Mouse (Mus musculus) right cerebral cortex, postnatal 36 days (tissue): ENCODE measurements around the gene Fbxl20.

Source experiments
- DNase-seq, 2 experiments: peaks; one replicate each; pipeline ENCODE4 v3.0.0; 2022; ENCODE audit warnings: low spot score in 2 of 2, mixed read lengths in 1 of 2

Fbxl20 gene

GRCm38 (mm10) chr11:98049672-98050519 is 100.3 kb downstream of the Fbxl20 start:
- no peak for DNase-seq

- no peak for DNase-seq
These were observed 102.5 kb downstream of the Fbxl20 start for GRCm38 (mm10) chr11:98047745-98048144.

DNA sequence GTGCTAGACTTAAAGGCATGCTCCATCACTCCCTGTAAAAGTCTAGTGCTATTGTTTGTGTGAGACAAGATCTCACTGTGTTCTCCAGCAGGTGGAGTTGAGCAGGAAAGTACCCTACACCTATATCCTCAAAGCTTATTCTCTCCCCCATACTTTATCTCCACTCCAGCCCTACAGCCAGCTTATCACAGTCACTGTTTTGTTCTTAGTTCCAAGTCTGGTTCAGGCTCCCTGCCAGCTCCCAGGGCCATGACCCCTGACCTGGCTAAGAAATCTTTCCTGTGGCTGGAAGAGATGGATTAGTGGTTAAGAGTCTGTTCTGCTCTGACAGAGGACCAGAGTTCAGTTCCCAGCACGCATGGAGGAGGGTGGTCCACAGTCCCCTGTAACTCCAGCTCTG is 103.7 kb downstream of the Fbxl20 start:
- no peak for DNase-seq

DNA sequence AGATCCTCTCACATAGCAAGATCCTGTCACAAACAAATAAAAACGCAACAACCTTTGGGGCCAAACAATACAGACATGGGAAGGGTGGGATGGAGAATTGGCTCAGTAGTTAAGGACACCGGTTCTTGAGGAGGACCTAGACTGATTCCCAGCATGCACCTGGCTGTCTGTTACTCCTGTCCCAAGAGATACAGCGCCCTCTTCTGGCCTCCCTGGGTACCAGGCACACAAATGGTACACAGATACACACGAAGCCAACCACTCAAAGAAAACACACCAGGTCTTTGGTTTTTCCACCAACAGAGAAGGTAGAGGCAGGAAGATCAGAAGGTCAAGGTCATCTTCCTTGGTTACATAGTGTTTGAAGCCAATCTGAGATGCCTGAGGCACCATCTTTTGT is 104.6 kb downstream of the Fbxl20 start:
- no peak for DNase-seq

DNA sequence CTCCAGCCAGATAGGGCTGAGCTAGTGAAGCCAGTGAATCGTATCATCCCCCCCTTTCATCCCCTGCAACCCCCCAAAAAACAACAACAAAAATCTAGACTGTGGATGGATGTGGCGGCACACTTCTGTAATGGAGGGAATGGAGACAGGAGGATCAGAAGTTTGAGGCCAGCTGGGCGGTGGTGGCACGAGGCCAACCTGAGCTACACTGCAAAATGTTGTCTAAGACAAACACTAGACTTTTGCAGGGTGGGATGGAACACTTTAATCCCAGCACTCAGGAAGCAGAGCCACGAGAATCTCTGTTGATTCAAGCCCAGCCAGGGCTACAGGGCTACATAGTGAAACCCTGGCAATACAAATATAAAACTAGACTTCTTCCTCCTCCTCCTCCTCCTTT is 106.1 kb downstream of the Fbxl20 start:
- DNase-seq: no peak

- DNase-seq: no peak
These were observed 107.5 kb downstream of the Fbxl20 start for GRCm38 (mm10) chr11:98042741-98043140.

GRCm38 (mm10) chr11:98040975-98041374 is 109.2 kb downstream of the Fbxl20 start:
- DNase-seq: no peak

DNA sequence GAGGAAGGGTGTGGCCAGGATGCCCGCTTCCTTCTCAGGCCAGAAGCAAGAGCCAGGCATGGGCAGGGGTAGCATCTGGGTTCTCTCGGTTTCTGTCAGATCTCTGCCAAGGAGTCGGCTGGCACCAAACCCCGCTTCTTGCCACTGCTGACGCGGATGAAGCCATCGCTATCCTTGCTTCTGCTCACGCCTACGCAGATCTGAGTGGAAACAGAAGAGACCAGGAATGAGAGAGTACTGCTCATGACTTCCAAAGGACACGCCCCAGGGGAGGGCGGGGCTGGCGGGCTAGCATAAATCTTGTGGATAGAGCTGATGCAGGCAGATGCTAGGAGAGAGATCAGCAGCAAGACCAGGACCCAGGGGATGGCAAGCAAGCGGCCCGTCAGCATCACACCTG is 112.3 kb downstream of the Fbxl20 start:
- DNase-seq: peak; percentile 65 to 85

GRCm38 (mm10) chr11:98035977-98036377 is 114.2 kb downstream of the Fbxl20 start:
- no peak for DNase-seq

DNA sequence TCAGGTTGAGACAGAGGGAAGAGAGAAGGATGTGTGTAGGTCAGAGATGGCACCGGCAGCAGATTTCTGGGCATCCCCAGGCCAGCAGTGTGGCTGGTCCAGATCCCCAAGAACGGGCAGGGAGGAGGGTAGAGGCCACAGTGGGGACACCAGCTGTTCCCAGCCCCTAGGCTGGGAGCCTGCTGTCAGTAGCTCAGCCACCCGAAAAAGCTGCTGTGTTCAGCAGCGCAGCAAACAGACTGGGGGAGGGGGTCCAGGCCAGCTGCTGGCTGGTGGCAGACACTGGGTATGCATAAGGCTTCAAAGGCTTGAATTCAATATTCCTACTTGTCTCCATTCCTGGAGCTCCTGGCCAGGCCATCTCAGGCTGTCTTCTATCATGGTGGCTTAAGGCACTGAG is 115.4 kb downstream of the Fbxl20 start:
- no peak for DNase-seq

- DNase-seq: no peak
These were observed 116.1 kb downstream of the Fbxl20 start for GRCm38 (mm10) chr11:98034061-98034460.
